Mouse (Mus musculus): Measurements from ENCODE around the gene Pex5. TPM values are rescaled to one million over a fixed set of nuclear protein-coding genes. Genes with fewer than 3 reads are reported as not detected.
"Not testable (repeated sequence)": the region's sequence is repeated elsewhere in the genome, so short reads cannot be mapped to it uniquely, and the experiment has no call there.

The Pex5 gene
- polyA plus RNA-seq, 1 experiment from 2014 or later: 43.7 TPM

DNA sequence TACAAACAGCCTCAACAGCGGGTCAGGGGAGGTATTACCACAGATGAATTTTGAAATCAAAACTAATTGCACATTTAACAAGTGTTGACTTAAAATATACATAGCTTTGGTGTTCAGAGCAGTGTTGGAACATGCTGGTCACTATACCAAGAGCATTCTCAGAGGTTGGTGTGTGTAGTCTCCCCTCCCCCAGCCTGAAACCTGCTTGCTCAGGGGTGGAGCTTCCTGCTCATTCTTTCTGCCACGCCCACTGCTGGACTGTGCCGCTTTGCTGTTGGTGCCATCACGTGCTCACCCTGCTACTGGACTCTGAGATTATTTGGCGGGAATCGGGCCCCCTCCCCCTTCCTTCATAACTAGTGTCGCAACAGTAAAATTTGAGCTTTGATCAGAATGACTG lies 10.2 kb upstream of the Pex5 start:
- H3K27me3 ChIP-seq; H3K4me3 ChIP-seq; H3K36me3 ChIP-seq; H3K9me3 ChIP-seq; H3K4me2 ChIP-seq; H3K4me1 ChIP-seq; H3K27ac ChIP-seq; ATAC-seq (ENCODE audit: insufficient number of reproducible peaks, low FRiP score, low TSS enrichment, low read depth); H3K9ac ChIP-seq: not testable (repeated sequence)
- 47% methylated on average over 7 of the region's 7 CpGs for WGBS

DNA sequence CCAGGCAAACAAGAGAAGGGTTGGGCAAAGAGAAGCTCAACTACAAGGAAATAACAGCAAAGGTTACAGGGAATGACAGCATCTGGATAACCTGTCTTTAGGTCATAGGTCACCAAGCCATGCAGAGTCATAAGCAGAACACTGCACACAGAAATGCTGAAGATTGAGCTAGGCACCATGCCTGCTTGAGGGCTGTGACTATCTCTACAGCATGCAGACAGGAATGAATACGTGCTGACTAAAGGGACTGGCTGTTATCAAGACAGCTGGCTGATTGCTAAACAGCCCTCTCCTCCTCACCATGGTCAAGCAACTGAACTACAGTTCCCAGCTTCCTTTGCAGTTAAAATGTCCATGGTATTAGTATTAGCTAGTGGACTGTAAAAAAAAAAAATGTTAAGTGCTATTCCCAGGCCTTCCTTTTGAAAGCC lies 9.2 kb upstream of the Pex5 start:
- no peaks in the 10 kb centered on the region for H3K4me1 ChIP-seq
- no peaks in the 10 kb centered on the region for H3K9me3 ChIP-seq
- H3K36me3 ChIP-seq: no peaks in the 10 kb centered on the region
- H3K4me3 ChIP-seq: no peak overlapping the region
- no peak overlapping the region for H3K4me2 ChIP-seq
- WGBS: 50% methylated on average over 1 of the region's 1 CpGs
- H3K9ac ChIP-seq: no peak overlapping the region
- H3K27me3 ChIP-seq: no peaks in the 10 kb centered on the region
- no peak for ATAC-seq (ENCODE audit: insufficient number of reproducible peaks, low FRiP score, low TSS enrichment, low read depth)
- no peak overlapping the region for H3K27ac ChIP-seq

DNA sequence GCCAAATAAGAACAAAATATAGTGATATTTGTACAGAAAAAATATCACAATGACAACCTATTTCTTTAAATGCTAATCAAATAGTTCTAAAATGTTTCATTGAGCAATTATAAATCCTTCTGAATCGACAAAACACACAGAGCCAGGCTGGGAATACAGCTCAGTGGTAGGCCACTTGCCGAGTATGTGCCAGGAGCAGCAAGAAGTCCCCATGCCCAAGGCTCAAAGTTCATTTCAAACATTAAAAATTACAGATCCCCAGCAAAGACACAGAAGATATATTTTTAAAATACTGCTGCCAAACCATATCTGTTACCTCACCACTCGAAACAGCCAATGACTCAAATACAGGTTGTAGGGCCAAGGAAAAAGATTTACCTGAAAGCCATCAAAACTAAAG lies 3.8 kb upstream of the Pex5 start:
- no peak overlapping the region for H3K9ac ChIP-seq
- peaks cover 10% of the 10 kb centered on the region for H3K4me1 ChIP-seq
- H3K4me2 ChIP-seq: no peak overlapping the region
- no peaks in the 10 kb centered on the region for H3K9me3 ChIP-seq
- no peaks in the 10 kb centered on the region for H3K27me3 ChIP-seq
- 77% methylated on average over 3 of the region's 3 CpGs for WGBS
- no peak overlapping the region for H3K4me3 ChIP-seq
- no peaks in the 10 kb centered on the region for H3K36me3 ChIP-seq
- ATAC-seq (ENCODE audit: insufficient number of reproducible peaks, low FRiP score, low TSS enrichment, low read depth): no peak
- H3K27ac ChIP-seq: no peak overlapping the region

DNA sequence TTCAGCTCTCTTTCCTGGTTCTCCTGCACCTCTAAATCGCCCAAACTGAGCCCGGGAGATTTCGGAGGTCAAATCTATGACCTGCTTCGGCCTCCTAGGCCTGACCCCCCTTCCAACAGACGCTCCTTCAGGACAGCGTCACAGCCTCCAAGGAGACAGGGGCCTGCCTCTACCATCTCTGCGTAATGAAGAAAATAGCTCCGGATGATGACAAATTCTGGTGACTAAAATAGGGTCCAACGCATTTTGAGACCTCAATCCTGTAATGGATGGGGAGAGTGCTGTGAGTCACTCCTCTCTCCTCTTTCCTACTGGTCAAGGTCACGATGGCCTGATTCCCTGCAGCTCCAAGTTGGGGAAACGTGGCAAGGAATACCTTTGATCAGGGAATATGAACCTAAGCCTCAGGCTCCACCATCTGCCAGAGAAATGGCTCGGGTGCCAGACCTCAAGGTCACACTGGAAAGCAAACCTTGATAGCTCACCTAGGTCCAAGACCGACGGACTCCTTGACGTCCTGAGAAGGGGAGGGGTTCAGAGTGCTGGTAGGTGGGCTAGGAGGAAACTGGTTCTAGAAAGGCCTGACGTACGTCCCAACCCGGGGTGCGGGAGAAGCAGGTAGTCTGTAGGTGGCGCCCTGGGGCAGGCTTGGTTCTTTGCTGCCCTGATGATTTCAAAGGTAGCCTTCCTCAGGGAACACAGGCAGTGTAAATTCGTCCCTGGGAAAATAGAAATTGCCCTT lies 651 bp upstream of the Pex5 start:
- ATAC-seq (ENCODE audit: insufficient number of reproducible peaks, low FRiP score, low TSS enrichment, low read depth): peak; percentile 37; the same call in 1 of the 2 replicates
- Histone ChIP-seq H3K4me3 (peak overlapping the region; percentile 92), H3K36me3 (peaks cover 21% of the 10 kb centered on the region), H3K9me3 (no peaks in the 10 kb centered on the region), H3K27me3 (no peaks in the 10 kb centered on the region), H3K9ac (peak overlapping the region; percentile 65; the same call in 1 of the 2 replicates), H3K4me1 (peaks cover 10% of the 10 kb centered on the region), H3K4me2 (peak overlapping the region; percentile 67), H3K27ac (peak overlapping the region; percentile 90)
- WGBS: 3% methylated on average over 21 of the region's 21 CpGs

DNA sequence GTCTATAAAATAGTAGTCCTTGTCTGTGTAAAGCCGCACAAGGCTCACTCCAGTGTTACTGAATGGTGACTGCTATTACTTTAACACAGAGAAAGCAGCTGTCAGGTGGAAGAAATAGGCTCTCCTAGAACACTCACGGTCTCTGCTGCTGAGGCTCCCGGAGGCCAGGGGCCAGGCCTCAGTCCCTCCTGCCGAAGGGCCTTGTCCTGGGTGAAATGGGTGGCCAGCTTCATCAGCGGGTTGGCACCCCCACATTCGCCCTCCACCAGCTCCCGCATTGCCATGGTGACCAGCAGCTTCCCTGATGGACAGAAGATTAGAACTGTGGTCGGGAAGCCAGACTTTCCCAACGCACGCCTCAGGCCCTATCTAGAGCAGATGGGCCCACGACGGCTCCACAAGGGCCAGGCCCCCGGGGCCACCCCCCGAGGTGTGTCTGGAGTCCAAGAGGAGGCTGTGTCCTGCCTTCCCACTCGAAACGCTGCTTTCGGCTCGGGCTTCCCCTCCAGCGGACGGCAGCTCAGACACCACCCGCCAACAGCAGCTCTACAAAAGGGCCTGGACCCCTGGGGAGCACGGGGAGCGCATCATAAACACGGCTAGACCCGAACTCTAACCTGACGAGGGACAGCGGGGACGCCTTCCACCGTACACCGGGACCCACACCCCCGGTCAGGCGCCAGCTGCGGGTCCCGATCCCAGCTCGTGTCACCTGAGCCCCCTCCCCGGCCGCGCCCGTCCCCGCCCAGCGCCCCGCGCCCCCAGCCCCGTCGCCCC lies 529 bp downstream of the Pex5 start:
- Histone ChIP-seq H3K27me3 (no peaks in the 10 kb centered on the region), H3K4me3 (peak overlapping the region; percentile 92), H3K4me1 (peaks cover 10% of the 10 kb centered on the region), H3K27ac (peak overlapping the region; percentile 60), H3K36me3 (peaks cover 21% of the 10 kb centered on the region), H3K4me2 (peak overlapping the region; percentile 77), H3K9me3 (no peaks in the 10 kb centered on the region), H3K9ac (peak overlapping the region; percentile 65)
- WGBS: 2% methylated on average over 42 of the region's 45 CpGs
- peak; percentile 31 for ATAC-seq (ENCODE audit: insufficient number of reproducible peaks, low FRiP score, low TSS enrichment, low read depth)

DNA sequence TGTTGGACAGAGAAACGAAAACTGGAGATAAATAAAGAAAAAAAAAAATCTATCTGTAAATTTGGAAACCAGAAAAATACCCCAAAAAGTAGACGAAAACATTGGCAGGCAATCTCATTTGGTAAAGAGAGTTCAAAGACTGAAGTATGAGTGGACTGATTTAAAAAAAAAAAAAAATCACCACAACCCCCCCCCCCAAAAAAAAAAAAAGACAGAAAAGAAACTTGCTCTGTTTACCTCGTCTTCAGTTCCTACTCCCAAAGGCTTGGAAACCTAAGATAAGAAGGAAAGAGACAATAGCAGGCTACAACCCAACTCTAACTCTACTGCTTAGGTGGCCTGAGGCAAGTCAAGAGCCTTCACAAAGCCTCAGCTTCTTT lies 1.1 kb downstream of the Pex5 start:
- no peaks in the 10 kb centered on the region for H3K9me3 ChIP-seq
- no peaks in the 10 kb centered on the region for H3K27me3 ChIP-seq
- H3K4me1 ChIP-seq: peaks cover 10% of the 10 kb centered on the region
- ATAC-seq (ENCODE audit: insufficient number of reproducible peaks, low FRiP score, low TSS enrichment, low read depth): no peak
- peaks cover 26% of the 10 kb centered on the region for H3K36me3 ChIP-seq
- WGBS: 58% methylated on average over 3 of the region's 3 CpGs
- H3K9ac ChIP-seq: peak overlapping the region; percentile 65; the same call in 1 of the 2 replicates
- peak overlapping the region; percentile 77 for H3K4me2 ChIP-seq
- H3K4me3 ChIP-seq: peak overlapping the region; percentile 92
- H3K27ac ChIP-seq: peak overlapping the region; percentile 60

DNA sequence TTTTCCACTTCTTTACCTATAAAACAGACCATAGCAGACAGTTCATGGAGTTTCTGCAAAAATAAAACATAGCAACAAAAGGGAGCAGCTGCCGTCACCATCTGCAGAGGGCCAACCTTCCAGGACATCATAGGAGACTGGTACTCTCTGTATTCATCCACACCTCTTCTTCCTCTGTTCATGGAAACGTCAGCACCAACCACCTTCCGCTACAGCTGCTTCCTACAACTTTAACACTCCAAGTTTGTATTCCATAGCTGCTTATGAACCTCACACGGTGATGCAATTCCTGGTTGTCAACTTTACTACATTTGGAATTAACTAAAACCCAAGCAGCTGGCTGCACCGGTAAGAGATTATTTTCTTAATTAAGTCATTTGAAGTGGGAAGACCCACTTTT lies 6.5 kb downstream of the Pex5 start:
- no peaks in the 10 kb centered on the region for H3K27me3 ChIP-seq
- H3K36me3 ChIP-seq: peaks cover 68% of the 10 kb centered on the region
- H3K4me1 ChIP-seq: no peaks in the 10 kb centered on the region
- no peak overlapping the region for H3K9ac ChIP-seq
- H3K27ac ChIP-seq: no peak overlapping the region
- H3K9me3 ChIP-seq: no peaks in the 10 kb centered on the region
- no peak overlapping the region for H3K4me3 ChIP-seq
- ATAC-seq (ENCODE audit: insufficient number of reproducible peaks, low FRiP score, low TSS enrichment, low read depth): no peak
- no peak overlapping the region for H3K4me2 ChIP-seq
- 88% methylated on average over 5 of the region's 5 CpGs for WGBS

DNA sequence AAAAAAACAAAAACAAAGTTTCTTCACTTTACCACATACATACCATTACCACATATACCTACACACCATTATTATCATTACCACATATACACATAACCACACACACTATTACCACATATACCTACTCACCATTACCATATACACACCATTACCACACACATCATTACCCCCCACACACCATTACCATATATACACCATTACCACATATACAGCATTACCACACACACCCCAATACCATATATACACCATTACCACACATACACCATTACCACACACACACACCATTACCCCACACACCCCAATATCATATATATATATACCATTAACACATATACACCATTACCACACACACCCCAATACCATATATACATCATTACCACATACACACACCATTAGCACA lies 7.7 kb downstream of the Pex5 start:
- Histone ChIP-seq H3K4me3 (no peak overlapping the region), H3K4me2 (no peak overlapping the region), H3K9me3 (no peaks in the 10 kb centered on the region), H3K36me3 (peaks cover 72% of the 10 kb centered on the region), H3K4me1 (no peaks in the 10 kb centered on the region), H3K27me3 (no peaks in the 10 kb centered on the region), H3K27ac (no peak overlapping the region), H3K9ac (no peak overlapping the region)
- ATAC-seq (ENCODE audit: insufficient number of reproducible peaks, low FRiP score, low TSS enrichment, low read depth): no peak

DNA sequence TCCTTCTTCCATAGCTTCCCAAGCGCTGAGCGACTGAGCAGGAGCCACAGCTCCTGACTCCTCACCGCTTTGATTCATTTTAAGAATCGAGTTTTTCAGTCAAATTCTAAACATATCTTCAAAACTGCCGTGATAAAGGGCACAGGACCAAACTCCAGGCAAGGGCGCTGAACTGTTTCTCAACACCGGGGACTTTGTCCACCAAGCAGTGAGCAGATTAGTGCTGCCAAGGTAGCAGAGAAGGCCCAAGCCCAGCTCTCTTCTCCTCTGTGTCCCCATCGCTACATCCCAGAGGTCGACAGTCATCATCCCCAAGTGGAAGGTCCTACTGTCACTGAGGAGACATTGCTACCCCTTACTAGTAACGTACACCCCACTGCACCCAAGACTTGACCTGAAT lies 8.5 kb downstream of the Pex5 start:
- no peak for ATAC-seq (ENCODE audit: insufficient number of reproducible peaks, low FRiP score, low TSS enrichment, low read depth)
- H3K27me3 ChIP-seq: no peaks in the 10 kb centered on the region
- 96% methylated on average over 10 of the region's 10 CpGs for WGBS

DNA sequence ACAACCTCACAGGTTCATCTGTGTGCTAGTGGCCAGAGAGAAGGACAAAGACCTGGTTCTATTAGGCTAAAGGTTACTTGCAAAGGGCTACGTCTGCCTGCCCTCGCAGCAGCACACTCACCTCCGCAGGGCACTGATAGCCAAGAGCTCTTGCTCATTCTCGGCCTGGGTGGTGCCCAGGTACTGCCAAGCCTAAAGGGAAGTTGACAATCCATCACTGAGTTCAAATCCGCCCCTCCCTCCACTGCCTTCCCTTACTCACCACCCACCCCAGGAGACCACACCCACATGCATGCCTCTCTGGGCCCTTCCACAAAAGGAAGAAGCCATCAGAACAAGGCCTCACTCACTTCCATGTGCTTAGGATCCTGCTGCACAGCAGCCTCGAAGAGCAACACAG lies 15.1 kb downstream of the Pex5 start:
- WGBS: 92% methylated on average over 6 of the region's 6 CpGs
- Histone ChIP-seq H3K4me2 (no peak overlapping the region), H3K9me3 (no peaks in the 10 kb centered on the region), H3K4me1 (no peaks in the 10 kb centered on the region), H3K4me3 (no peak overlapping the region), H3K9ac (no peak overlapping the region), H3K27ac (no peak overlapping the region), H3K27me3 (no peaks in the 10 kb centered on the region), H3K36me3 (peaks cover 85% of the 10 kb centered on the region)
- ATAC-seq (ENCODE audit: insufficient number of reproducible peaks, low FRiP score, low TSS enrichment, low read depth): no peak

More for the DNA sequence above, 8.5 kb downstream of the Pex5 start:
- H3K4me3 ChIP-seq: no peak overlapping the region
- H3K9me3 ChIP-seq: no peaks in the 10 kb centered on the region
- no peak overlapping the region for H3K27ac ChIP-seq
- H3K9ac ChIP-seq: no peak overlapping the region
- no peaks in the 10 kb centered on the region for H3K4me1 ChIP-seq
- H3K4me2 ChIP-seq: no peak overlapping the region
- H3K36me3 ChIP-seq: peaks cover 71% of the 10 kb centered on the region

DNA sequence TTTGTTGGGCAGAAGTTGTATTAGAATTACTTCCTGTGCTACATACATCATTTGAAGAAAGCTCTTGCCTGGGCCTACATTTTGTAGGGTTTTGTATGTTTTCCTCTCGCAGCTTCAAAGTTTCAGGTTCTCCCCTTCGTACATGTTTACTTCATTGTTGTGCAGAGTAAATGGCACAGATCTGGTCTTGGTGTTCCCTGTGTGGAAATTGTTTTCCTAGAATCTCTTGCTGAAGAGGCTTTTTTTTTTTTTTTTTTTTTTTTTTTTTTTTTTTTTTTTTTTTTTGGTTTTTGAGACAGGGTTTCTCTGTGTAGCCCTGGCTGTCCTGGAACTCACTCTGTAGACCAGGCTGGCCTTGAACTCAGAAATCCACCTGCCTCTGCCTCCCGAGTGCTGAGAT lies 19.9 kb downstream of the Pex5 start:
- not testable (repeated sequence) for H3K9ac ChIP-seq; H3K27me3 ChIP-seq; H3K27ac ChIP-seq; H3K4me2 ChIP-seq; ATAC-seq (ENCODE audit: insufficient number of reproducible peaks, low FRiP score, low TSS enrichment, low read depth); H3K9me3 ChIP-seq; H3K4me1 ChIP-seq; H3K4me3 ChIP-seq
- WGBS: 96% methylated on average over 3 of the region's 3 CpGs
- peaks cover 42% of the 10 kb centered on the region for H3K36me3 ChIP-seq

DNA sequence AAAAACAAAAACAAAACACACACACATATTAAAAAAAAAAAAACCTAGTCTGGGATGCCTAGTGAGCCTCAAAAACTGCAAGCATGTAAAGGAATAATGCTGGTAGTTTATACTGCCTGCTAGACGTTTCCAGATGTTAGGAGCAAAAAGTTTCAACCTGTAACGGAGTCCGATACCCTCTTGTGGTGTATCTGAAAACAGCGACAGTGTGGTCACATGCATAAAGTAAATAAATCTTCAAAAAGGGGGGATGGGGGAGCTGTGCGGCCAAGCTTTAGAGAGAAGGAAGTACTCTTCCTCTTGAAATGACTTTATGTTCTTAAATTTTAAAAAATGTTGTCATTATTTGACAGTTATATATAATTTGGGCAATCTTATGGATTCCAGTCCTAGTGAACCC lies 34.7 kb downstream of the Pex5 start:
- no peak overlapping the region for H3K4me2 ChIP-seq
- no peaks in the 10 kb centered on the region for H3K9me3 ChIP-seq
- no peak overlapping the region for H3K9ac ChIP-seq
- 36% methylated on average over 5 of the region's 5 CpGs for WGBS
- H3K27ac ChIP-seq: no peak overlapping the region
- H3K36me3 ChIP-seq: no peaks in the 10 kb centered on the region
- H3K27me3 ChIP-seq: no peaks in the 10 kb centered on the region
- no peak for ATAC-seq (ENCODE audit: insufficient number of reproducible peaks, low FRiP score, low TSS enrichment, low read depth)
- H3K4me1 ChIP-seq: no peaks in the 10 kb centered on the region
- H3K4me3 ChIP-seq: no peak overlapping the region

Measured in limb, embryonic 15.5 days (tissue).